Mouse (Mus musculus) monocyte, adult 5-6 weeks (primary cell): ENCODE data around the gene Cdh23. TPM values are rescaled to one million over a fixed set of nuclear protein-coding genes. Genes with fewer than 3 reads are reported as not detected.
A peak's percentile ranks its signal among the peaks of the same experiment; 100 is the strongest.

Source experiments
- ATAC-seq: fragments of 153-309, 156-312 bp; replicated peaks from 2 replicates; pipeline ENCODE4 v1.8.0; 2017; ENCODE audit warnings: mild to moderate bottlenecking; ENCODE audit not compliant: low TSS enrichment, insufficient number of reproducible peaks, severe bottlenecking, poor library complexity, low FRiP score
- total RNA-seq: library from RNA; stranded (forward); fragments of 200-1000, 200-491, 200-594 nt; gene quantifications from 3 replicates; pipeline ENCODE4 v1.2.3, GENCODE M21; 2017

The Cdh23 gene
- total RNA-seq, 1 experiment from 2014 or later: 1.1 TPM

GRCm38 (mm10) chr10:60285676-60286372, 410.5 kb downstream of the Cdh23 start:
- ATAC-seq: no peak

GRCm38 (mm10) chr10:60285183-60285582, 411.1 kb downstream of the Cdh23 start:
- ATAC-seq: no peak

DNA sequence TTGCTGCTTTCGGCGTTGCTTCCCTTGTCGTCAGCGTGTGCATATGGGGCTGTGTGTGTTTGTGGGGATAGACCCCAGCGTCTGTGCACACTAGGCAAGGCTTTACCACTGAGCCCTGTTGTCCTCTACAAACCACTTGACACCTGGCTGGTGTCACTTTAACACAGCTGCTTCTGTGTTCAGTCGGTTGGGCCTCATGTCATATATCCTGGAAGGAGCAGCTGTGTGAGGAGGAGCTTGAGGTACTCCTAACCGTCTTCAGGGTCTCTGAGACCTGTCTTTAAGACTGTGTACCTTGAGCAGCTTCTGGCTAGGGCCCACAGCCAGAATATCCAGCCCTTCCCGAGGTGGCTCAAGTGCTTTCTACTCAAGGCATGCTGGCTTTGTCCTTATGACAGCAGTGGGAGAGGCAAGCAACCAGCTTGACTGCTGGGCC, 411.6 kb downstream of the Cdh23 start:
- no peak for ATAC-seq

- no peak for ATAC-seq
Measured at GRCm38 (mm10) chr10:60284248-60284647, 412.0 kb downstream of the Cdh23 start.

GRCm38 (mm10) chr10:60282116-60283014, 413.9 kb downstream of the Cdh23 start:
- ATAC-seq: no peak

DNA sequence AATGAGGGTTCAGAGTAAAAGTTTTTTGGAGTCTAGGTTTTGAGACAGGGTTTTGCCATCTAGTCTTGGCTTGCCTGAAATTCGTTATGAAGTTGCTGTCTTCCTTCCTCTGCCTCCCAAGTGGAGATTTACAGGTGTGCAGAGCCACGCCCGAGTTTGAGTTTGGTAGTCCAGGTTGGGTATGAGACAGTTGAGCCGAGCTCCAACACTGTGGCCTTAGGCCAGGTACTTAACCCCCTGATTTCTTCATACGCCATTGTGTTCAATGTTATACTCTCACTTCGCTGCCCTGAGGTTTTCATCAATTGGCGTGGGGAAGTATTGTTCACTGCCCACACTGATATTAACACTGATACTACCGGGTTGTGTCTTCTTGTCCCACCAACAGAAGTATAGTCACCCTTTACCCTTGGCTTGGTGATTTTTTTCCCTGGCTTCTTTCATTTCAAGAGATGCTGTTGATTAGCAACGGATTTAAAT, 414.7 kb downstream of the Cdh23 start:
- no peak for ATAC-seq

GRCm38 (mm10) chr10:60280353-60280752, 415.9 kb downstream of the Cdh23 start:
- ATAC-seq: no peak

DNA sequence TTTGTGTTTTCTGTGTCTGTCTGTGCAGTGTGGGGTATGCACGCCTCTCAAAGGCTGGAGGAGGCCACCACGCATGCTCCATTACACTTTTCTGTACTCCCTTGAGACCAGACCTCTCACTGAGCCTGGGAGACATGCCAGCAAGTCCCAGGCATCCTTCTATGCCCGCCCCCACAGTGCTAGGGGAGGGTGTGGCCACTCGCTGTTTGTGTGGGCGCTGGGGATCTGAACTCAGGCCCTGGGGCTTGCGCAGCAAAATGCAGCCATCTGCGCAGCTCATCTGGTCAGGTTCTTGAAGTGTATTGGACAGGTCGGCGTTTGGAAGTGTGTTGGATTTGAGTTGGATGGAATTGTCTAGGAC, 416.4 kb downstream of the Cdh23 start:
- ATAC-seq: no peak

DNA sequence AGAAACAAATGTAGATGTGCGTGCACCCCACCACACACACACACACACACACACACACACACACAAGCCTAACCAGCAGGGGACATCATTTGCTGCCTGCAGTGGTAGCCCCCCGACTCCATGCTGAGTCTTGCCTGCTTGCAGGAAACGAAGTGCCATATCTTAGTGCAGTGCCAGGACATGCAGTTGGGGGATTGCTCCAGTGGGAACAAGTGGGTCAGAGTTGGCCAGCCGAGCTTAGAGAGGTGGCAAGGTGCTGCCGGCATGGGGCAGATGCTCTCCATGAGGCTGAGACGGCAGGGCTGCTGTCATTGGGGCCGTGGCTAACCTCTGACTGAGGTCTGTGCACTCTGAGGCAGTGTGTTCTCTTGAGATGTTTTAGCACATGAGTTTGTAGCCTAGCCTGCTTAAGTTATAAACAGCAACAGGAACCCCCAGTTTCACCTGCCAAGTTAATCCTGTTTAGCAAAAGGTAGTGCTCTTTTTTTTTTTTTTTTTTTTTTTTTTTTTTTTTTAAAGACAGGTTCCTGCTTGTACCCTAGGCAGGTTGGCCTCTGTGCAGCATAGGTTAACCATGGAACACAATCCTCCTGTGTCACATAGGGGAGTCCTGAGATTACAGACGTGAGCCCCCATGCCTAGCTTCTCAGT, 416.9 kb downstream of the Cdh23 start:
- ATAC-seq: no peak

- no peak for ATAC-seq
Measured at GRCm38 (mm10) chr10:60278786-60279185, 417.5 kb downstream of the Cdh23 start.

DNA sequence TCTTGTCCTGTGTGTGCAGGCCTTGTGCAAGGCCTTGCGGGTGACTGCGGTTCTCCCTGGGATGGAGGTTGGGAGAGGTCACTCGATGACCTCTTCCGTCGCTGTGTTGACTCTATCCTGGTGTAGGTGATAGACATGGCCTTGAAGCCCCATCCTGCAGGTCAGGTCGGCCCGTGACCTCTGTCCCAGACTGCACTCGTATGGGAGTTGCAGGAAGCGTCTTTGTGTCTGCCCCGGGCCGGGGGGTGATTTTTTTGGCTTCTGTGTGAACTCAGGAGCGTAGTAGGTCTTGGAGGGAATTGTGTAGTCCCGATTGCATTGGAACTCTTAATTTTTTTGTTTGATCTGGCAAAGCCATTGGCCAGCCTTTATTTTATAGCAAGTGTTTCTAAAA, 418.3 kb downstream of the Cdh23 start:
- ATAC-seq: no peak

DNA sequence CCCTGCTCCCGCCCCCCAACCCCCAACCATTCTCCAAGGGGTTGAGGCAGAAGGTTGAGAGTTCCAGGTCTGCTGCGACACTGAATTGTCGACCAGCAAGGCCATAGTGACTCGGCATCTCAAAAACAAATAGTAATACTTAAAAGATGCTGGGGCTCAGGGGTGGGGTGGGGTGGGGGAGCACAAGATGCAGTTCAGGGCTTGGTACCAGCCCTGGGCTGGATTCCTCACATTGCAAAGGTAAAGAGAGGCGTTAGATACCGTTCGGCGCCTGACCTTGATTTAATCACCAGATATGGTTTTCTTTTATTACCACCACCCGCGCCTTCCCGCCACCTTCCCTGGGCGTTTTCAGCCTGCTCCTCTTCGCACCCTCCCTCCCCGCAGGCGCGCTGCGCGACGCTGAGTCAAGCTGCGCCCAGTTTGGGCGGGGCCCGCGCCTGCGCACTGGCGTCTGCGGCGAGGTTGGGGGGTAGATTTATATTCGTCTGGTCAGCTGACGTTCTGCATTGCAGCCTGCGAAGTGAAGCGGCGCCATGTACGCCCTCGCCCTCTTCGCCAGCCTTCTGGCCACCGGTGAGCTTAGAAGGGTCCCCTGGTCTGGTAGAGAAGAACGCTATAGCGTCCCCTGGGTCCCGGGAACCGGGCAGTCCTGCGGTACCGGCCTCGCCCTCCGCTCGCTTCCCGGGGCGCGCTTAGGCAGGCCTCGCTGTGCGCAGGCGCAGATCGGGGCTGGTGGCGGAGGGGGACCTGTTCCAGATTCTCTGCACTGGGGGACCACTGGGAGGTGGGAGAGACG, 418.9 kb downstream of the Cdh23 start, which contains the start of gene Psap:
Gene Psap, plus strand, starts transcription at position 421 of the 799 bp plus-strand sequence.
- ATAC-seq: peak; percentile 50

DNA sequence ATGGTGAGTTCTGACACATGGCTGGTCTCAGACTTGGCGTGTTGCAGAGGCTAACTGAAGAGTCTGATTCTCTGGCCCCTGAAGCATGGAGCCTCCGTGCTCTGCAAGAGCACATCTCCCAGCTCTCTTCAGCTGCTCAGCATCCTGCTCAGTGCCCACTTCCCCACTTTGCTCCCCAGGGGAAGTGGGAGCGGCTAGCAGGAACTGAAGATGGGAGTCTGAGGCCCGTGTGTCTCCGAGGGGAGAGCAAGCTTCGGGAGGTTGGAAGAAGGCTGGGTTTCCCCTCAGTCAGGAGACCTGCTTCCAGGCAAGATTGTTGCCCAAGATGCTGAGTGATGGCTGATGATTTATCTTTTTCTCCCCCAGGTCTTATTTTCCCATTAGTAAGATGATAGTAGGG, 422.9 kb downstream of the Cdh23 start:
- ATAC-seq: peak; percentile 29; the same call in 1 of the 2 replicates

DNA sequence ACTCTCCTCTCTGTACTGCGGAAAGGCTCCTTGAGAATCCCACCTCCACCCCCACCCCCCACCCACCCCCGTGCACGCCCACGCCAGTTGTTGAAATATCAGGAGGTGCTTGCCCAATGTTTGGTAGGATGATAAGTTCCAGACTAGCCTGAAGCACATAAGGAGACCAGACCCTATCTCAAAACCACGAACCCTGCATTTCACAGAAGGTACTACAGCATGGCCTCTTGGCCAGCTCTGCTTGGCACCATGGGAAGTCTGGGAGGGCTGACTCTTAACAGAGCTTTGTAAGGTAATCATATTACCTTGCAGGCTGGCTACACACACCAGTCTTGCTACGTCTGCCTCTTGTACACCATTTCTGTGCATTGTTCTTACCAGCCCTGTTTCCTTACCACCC, 424.0 kb downstream of the Cdh23 start:
- ATAC-seq: no peak

- ATAC-seq: no peak
Measured at GRCm38 (mm10) chr10:60271015-60271414, 425.3 kb downstream of the Cdh23 start.

DNA sequence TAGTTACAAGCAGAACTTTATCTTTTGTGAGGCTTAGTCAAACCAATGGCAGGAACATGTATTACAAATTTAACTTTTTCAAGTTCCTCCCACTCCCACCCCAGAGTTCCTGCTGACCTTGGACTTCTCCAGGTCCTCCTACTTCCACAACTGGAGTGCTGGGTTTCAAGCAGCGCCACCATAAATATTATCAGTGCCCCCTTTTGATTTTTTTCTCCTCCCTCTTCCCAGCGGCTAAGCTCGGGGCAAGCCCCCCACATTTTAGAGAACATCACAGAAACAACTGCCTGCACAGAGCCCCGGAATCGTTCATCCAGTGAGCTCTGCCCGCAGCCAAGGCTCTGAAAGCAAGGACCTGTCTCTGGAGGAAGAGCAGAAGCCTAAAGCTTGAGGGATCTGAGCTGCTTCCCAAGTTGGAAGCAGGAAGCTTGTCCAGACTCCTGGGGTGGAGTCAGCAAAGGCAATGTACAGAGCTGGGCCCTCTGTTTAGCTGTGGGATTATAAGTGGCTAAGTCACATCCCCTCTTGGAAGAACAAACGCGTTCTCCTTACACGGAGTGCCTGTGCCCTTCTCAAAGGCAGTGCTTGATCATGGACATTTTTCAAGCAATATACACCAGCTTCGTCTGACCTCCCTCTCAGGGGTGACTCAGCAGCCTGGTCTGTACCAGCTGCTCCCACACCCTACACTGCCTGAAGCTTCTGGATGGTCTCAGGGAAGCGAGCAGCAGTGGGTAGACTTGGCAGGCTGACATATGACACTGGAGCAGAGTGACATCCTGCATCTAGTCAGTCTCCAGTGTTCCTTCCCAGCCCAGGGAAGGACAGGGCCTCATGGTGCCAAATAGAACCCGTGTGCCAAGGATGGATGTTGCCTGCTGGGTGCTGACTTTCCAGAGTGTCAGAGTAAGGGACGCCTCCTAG, 426.9 kb downstream of the Cdh23 start:
- ATAC-seq: peak; percentile 24; the same call in 1 of the 2 replicates

- ATAC-seq: peak; percentile 68
Measured at GRCm38 (mm10) chr10:60268738-60269137, 427.6 kb downstream of the Cdh23 start.
